Mouse (Mus musculus) thymus, adult 2 months (tissue): Measurements from ENCODE around the gene Dop1b.
"Not testable (repeated sequence)": the region's sequence is repeated elsewhere in the genome, so short reads cannot be mapped to it uniquely, and the experiment has no call there.

Experiments
- CTCF ChIP-seq: fragments of 200-500 bp; IDR thresholded peaks from 2 replicates; pipeline ENCODE4 v1.5.1; 2012; ENCODE audit warnings: mild to moderate bottlenecking, control low read depth, low read length, moderate library complexity, borderline replicate concordance; ENCODE audit not compliant: control insufficient read depth, poor library complexity, insufficient read depth; ENCODE audit errors: extremely low read depth
- POLR2A ChIP-seq: fragments of 200-500 bp; IDR thresholded peaks from 2 replicates; pipeline ENCODE4 v1.6.1; 2012; ENCODE audit warnings: mild to moderate bottlenecking, low read length, control low read depth, moderate library complexity; ENCODE audit not compliant: control insufficient read depth, poor library complexity, insufficient read depth; ENCODE audit errors: extremely low read depth

DNA sequence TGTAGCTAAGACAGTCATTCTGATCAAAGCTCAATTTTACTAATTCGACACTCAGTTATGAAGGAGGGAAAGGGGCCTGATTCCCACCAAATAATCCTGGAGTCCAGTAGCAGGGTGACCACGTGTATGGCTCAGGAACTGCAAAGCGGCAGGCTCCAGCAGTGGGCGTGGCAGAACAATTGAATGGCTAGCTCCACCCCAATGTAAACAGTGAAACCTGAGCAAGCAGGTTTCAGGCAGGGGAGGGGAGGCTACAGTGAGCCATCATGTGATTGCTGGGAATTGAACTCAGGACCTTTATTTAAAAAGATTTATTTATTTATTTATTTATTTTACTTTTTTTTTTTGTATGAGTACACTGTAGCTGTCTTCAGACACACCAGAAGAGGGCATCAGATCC, 41.2 kb upstream of the Dop1b start:
- TF ChIP-seq POLR2A, CTCF: not testable (repeated sequence)
